Mouse (Mus musculus) testis, adult 2 months (tissue): ENCODE measurements at regions not wholly inside any gene's neighbourhood (a gene's known extent, or its start where the extent isn't known, plus 50 kb on each side); places are given as distances from the start of the nearest gene placed in this dataset.

ENCODE experiments used
- H3K27ac ChIP-seq: fragments of 200-500 bp; 2 replicates; pipeline ENCODE4 v1.5.1; 2012; ENCODE audit warnings: low read depth, low read length; ENCODE audit not compliant: control insufficient read depth, insufficient read depth
- H3K27me3 ChIP-seq: fragments of 200-500 bp; 2 replicates; pipeline ENCODE4 v1.6.1; 2012; ENCODE audit warnings: mild to moderate bottlenecking, low read length, moderate library complexity; ENCODE audit not compliant: control insufficient read depth, insufficient read depth
- H3K36me3 ChIP-seq: fragments of 200-500 bp; 2 replicates; pipeline ENCODE4 v1.6.1; 2012; ENCODE audit warnings: mild to moderate bottlenecking, low read length; ENCODE audit not compliant: control insufficient read depth, insufficient read depth
- H3K4me1 ChIP-seq: fragments of 200-500 bp; 2 replicates; pipeline ENCODE4 v1.6.1; 2012; ENCODE audit warnings: low read length; ENCODE audit not compliant: control insufficient read depth, insufficient read depth
- H3K4me3 ChIP-seq: fragments of 200-500 bp; 2 replicates; pipeline ENCODE4 v1.5.1; 2012; ENCODE audit warnings: low read depth, mild to moderate bottlenecking, low read length, moderate library complexity, mixed read lengths; ENCODE audit not compliant: control insufficient read depth
- CTCF ChIP-seq: fragments of 200-500 bp; IDR thresholded peaks from 2 replicates; pipeline ENCODE4 v1.5.1; 2012; ENCODE audit warnings: low read depth, mild to moderate bottlenecking, inconsistent platforms, low read length, moderate library complexity; ENCODE audit not compliant: control insufficient read depth, insufficient read depth, insufficient replicate concordance
- POLR2A ChIP-seq: fragments of 200-500 bp; IDR thresholded peaks from 2 replicates; pipeline ENCODE4 v1.6.1; 2012; ENCODE audit warnings: low read depth, mild to moderate bottlenecking, inconsistent platforms, low read length, moderate library complexity; ENCODE audit not compliant: control insufficient read depth

- H3K36me3 ChIP-seq, result no peaks in the 10 kb centered on the region
- TF ChIP-seq CTCF, result no peak
- H3K27ac ChIP-seq, result no peak overlapping the region
- H3K4me3 ChIP-seq, result no peak overlapping the region
- no peaks in the 10 kb centered on the region for H3K27me3 ChIP-seq
- no peaks in the 10 kb centered on the region for H3K4me1 ChIP-seq
Measured at GRCm38 (mm10) chr7:111144216-111144615, 61.4 kb upstream of the Eif4g2 start.

- no peaks in the 10 kb centered on the region for H3K36me3 ChIP-seq
- H3K27me3 ChIP-seq, result no peaks in the 10 kb centered on the region
- H3K27ac ChIP-seq, result no peak overlapping the region
- TF ChIP-seq CTCF (no peak), POLR2A (no peak)
- no peak overlapping the region for H3K4me3 ChIP-seq
- H3K4me1 ChIP-seq, result no peaks in the 10 kb centered on the region
Measured at GRCm38 (mm10) chr7:111141285-111141965, 58.6 kb upstream of the Eif4g2 start.

- Histone ChIP-seq H3K27me3 (no peaks in the 10 kb centered on the region), H3K4me3 (no peak overlapping the region), H3K36me3 (no peaks in the 10 kb centered on the region), H3K4me1 (no peaks in the 10 kb centered on the region), H3K27ac (no peak overlapping the region)
- TF ChIP-seq POLR2A, result no peak
- TF ChIP-seq CTCF, result no peak
Measured at GRCm38 (mm10) chr7:111138038-111138437, 55.2 kb upstream of the Eif4g2 start.

- H3K4me1 ChIP-seq, result no peaks in the 10 kb centered on the region
- no peak overlapping the region for H3K4me3 ChIP-seq
- no peak overlapping the region for H3K27ac ChIP-seq
- H3K27me3 ChIP-seq, result no peaks in the 10 kb centered on the region
- no peaks in the 10 kb centered on the region for H3K36me3 ChIP-seq
- TF ChIP-seq POLR2A, result no peak
- TF ChIP-seq CTCF, result no peak
Measured at GRCm38 (mm10) chr7:111136066-111136639, 53.3 kb upstream of the Eif4g2 start.

- no peak overlapping the region for H3K4me3 ChIP-seq
- no peaks in the 10 kb centered on the region for H3K27me3 ChIP-seq
- H3K4me1 ChIP-seq, result no peaks in the 10 kb centered on the region
- H3K27ac ChIP-seq, result no peak overlapping the region
- H3K36me3 ChIP-seq, result no peaks in the 10 kb centered on the region
- TF ChIP-seq POLR2A (no peak), CTCF (no peak)
Measured at GRCm38 (mm10) chr7:111134496-111134895, 51.7 kb upstream of the Eif4g2 start.
